Mouse (Mus musculus) ES-Bruce4 (cell line): ENCODE measurements around the gene St7l.

Experiments used
- CTCF ChIP-seq: IDR thresholded peaks from one replicate; pipeline ENCODE4 v1.8.1; 2011; ENCODE audit warnings: low read depth, low read length
- EP300 ChIP-seq: IDR thresholded peaks from 2 replicates; pipeline ENCODE4 v1.6.1; 2011; ENCODE audit warnings: low read depth, low read length; ENCODE audit not compliant: insufficient read depth
- POLR2A ChIP-seq: IDR thresholded peaks from one replicate; pipeline ENCODE4 v1.8.1; 2011; ENCODE audit warnings: low read length; ENCODE audit not compliant: insufficient read depth

GRCm38 (mm10) chr3:104846601-104847000, 17.2 kb upstream of the St7l start:
- TF ChIP-seq POLR2A: no peak
- TF ChIP-seq CTCF: no peak
- TF ChIP-seq EP300: no peak
